Mouse (Mus musculus): ENCODE measurements at regions not wholly inside any gene's neighbourhood (a gene's known extent, or its start where the extent isn't known, plus 50 kb on each side); places are given as distances from the start of the nearest gene placed in this dataset.

GRCm38 (mm10) chr16:13487659-13488058 lies 180.3 kb downstream of the Parn start:
- in situ Hi-C loops (cut with MboI; ENCODE audit: low pct_unique_long_range_greater_than_20kb), result no loop called here
- no peaks in the 10 kb centered on the region for H3K27me3 ChIP-seq
- CTCF ChIA-PET, result no interaction called here
- POLR2A ChIA-PET, result no interaction called here
- no peak for ATAC-seq
- no peak for TF ChIP-seq CTCF (IDR thresholded peaks at IDR 0.05)
- DNase-seq (ENCODE audit: low read depth, low spot score), result no peak

GRCm38 (mm10) chr16:13486571-13486970 lies 181.4 kb downstream of the Parn start:
- in situ Hi-C loops (cut with MboI; ENCODE audit: low pct_unique_long_range_greater_than_20kb), result no loop called here
- ChIA-PET POLR2A (no interaction called here), CTCF (no interaction called here)
- no peaks in the 10 kb centered on the region for H3K27me3 ChIP-seq
- TF ChIP-seq CTCF (IDR thresholded peaks at IDR 0.05), result no peak
- ATAC-seq (no peak), DNase-seq (ENCODE audit: low read depth, low spot score) (no peak)

- no peak for TF ChIP-seq CTCF (IDR thresholded peaks at IDR 0.05)
- POLR2A ChIA-PET, result no interaction called here
- ATAC-seq (no peak), DNase-seq (ENCODE audit: low read depth, low spot score) (no peak)
- in situ Hi-C loops (cut with MboI; ENCODE audit: low pct_unique_long_range_greater_than_20kb), result no loop called here
- CTCF ChIA-PET, result interaction anchor here (1.6 to 3.6 kb wide), 2 partner anchors 12 kb away, joined by 3 to 12 read pairs; no protein-coding TSS in a partner anchor
- H3K27me3 ChIP-seq, result no peaks in the 10 kb centered on the region
Measured at GRCm38 (mm10) chr16:13480221-13480620, 187.7 kb downstream of the Parn start.

- TF ChIP-seq CTCF (IDR thresholded peaks at IDR 0.05), result no peak
- no peak for ATAC-seq
- in situ Hi-C loops (cut with MboI; ENCODE audit: low pct_unique_long_range_greater_than_20kb), result no loop called here
- no peaks in the 10 kb centered on the region for H3K27me3 ChIP-seq
- ChIA-PET POLR2A (no interaction called here), CTCF (no interaction called here)
- no peak for DNase-seq (ENCODE audit: low read depth, low spot score)
Measured at GRCm38 (mm10) chr16:13476653-13477052, 191.3 kb downstream of the Parn start.

GRCm38 (mm10) chr16:13474956-13475355 lies 193.0 kb downstream of the Parn start:
- no peak for TF ChIP-seq CTCF (IDR thresholded peaks at IDR 0.05)
- no peak for ATAC-seq
- no peaks in the 10 kb centered on the region for H3K27me3 ChIP-seq
- POLR2A ChIA-PET, result interaction anchor here (1.0 kb wide), 1 partner anchor 28 kb away, joined by 4 read pairs; no protein-coding TSS in a partner anchor
- DNase-seq (ENCODE audit: low read depth, low spot score), result no peak
- CTCF ChIA-PET, result interaction anchor here (0.8 kb wide), 1 partner anchor 25 kb away, joined by 3 read pairs; no protein-coding TSS in a partner anchor
- in situ Hi-C loops (cut with MboI; ENCODE audit: low pct_unique_long_range_greater_than_20kb), result no loop called here

- DNase-seq (ENCODE audit: low read depth, low spot score), result no peak
- no peak for ATAC-seq
- no peak for TF ChIP-seq CTCF (IDR thresholded peaks at IDR 0.05)
- in situ Hi-C loops (cut with MboI; ENCODE audit: low pct_unique_long_range_greater_than_20kb), result no loop called here
- POLR2A ChIA-PET, result interaction anchor here (1.0 kb wide), 1 partner anchor 27 kb away, joined by 4 read pairs; no protein-coding TSS in a partner anchor
- CTCF ChIA-PET, result interaction anchor here (0.8 to 1.0 kb wide), 2 partner anchors 17 to 25 kb away, joined by 3 read pairs; no protein-coding TSS in a partner anchor
- H3K27me3 ChIP-seq, result no peaks in the 10 kb centered on the region
Measured at GRCm38 (mm10) chr16:13474274-13474673, 193.7 kb downstream of the Parn start.

- in situ Hi-C loops (cut with MboI; ENCODE audit: low pct_unique_long_range_greater_than_20kb), result no loop called here
- ChIA-PET CTCF (interaction anchor here (1.2 to 4.1 kb wide), 2 partner anchors 10 to 13 kb away, joined by 5 to 12 read pairs; no protein-coding TSS in a partner anchor), POLR2A (interaction anchor here (1.3 kb wide), 1 partner anchor 39 kb away, joined by 3 read pairs; no protein-coding TSS in a partner anchor)
- H3K27me3 ChIP-seq, result no peaks in the 10 kb centered on the region
- TF ChIP-seq CTCF (IDR thresholded peaks at IDR 0.05), result no peak
- no peak for DNase-seq (ENCODE audit: low read depth, low spot score)
- no peak for ATAC-seq
Measured at GRCm38 (mm10) chr16:13467139-13467538, 200.8 kb downstream of the Parn start.
